Mouse (Mus musculus) kidney, adult 2 months (tissue): Measurements from ENCODE around the gene Rdm1. TPM values are rescaled to one million over a fixed set of nuclear protein-coding genes. Genes with fewer than 3 reads are reported as not detected.
"Not testable (repeated sequence)": the region's sequence is repeated elsewhere in the genome, so short reads cannot be mapped to it uniquely, and the experiment has no call there.

Experiments used
- DNase-seq: peaks from one replicate; pipeline ENCODE4 v3.0.0; 2021
- H3K27ac ChIP-seq: fragments of 200-500 bp; 2 replicates; pipeline ENCODE4 v1.5.1; 2012; ENCODE audit warnings: low read depth, low read length, control low read depth, inconsistent platforms; ENCODE audit not compliant: insufficient read depth
- H3K27me3 ChIP-seq: fragments of 200-500 bp; replicated peaks from 2 replicates; pipeline ENCODE4 v1.6.1; 2012; ENCODE audit warnings: mild to moderate bottlenecking, moderate library complexity, low read length, inconsistent platforms; ENCODE audit not compliant: control insufficient read depth, insufficient read depth
- H3K36me3 ChIP-seq: fragments of 200-500 bp; 2 replicates; pipeline ENCODE4 v1.6.1; 2012; ENCODE audit warnings: mild to moderate bottlenecking, moderate library complexity, low read length, inconsistent platforms; ENCODE audit not compliant: control insufficient read depth, insufficient read depth
- H3K4me1 ChIP-seq: fragments of 200-500 bp; 2 replicates; pipeline ENCODE4 v1.6.1; 2011; ENCODE audit warnings: low read length; ENCODE audit not compliant: control insufficient read depth, insufficient read depth
- H3K4me3 ChIP-seq: fragments of 200-500 bp; 2 replicates; pipeline ENCODE4 v1.5.1; 2011; ENCODE audit warnings: mild to moderate bottlenecking, low read depth, low read length, control low read depth; ENCODE audit not compliant: insufficient read depth
- CTCF ChIP-seq: fragments of 200-500 bp; conservative IDR thresholded peaks from 2 replicates; pipeline ENCODE4 v1.5.1; 2011; ENCODE audit warnings: low read depth, mild to moderate bottlenecking, control low read depth, low read length, moderate library complexity, mixed read lengths; ENCODE audit not compliant: insufficient read depth, insufficient read length
- POLR2A ChIP-seq: fragments of 200-500 bp; IDR thresholded peaks from one replicate; pipeline ENCODE4 v1.6.1; 2011; ENCODE audit warnings: low read depth, low read length, control low read depth
- WGBS: fragments of 180-500 bp; shearing (Covaris S2); methylation state at CpG from one replicate; pipeline ENCODE4 v1.1.7; 2018; 5-methylcytosine and 5-hydroxymethylcytosine counted together
- polyA plus RNA-seq: library from polyadenylated mRNA; depleted of rRNA; stranded (reverse); fragments of >200 nt; gene quantifications from 2 replicates; pipeline ENCODE4 v1.2.3, GENCODE M21; 2012

The Rdm1 gene
- polyA plus RNA-seq, 1 experiment, result 41.0 TPM

DNA sequence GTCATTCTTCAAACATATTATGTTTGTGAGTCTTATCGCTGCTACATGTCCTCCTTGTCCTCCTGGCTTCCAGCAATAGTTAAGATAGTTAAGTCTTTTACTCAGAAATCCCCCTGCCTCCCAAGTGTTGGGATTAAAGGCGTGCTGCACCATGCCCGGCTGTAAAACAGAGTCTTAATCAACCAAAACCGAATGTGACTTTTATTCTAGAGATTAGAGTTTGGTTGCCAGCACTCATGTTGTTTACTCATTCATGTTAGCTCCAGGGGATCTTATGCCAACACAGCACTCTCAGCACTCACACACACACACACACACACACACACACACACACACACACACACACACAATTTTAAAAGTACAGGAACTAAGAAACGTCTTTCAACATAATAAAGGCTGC, 15.9 kb downstream of the Rdm1 start:
- no peak overlapping the region for H3K4me3 ChIP-seq
- no peaks in the 10 kb centered on the region for H3K27me3 ChIP-seq
- DNase-seq, result no peak
- TF ChIP-seq POLR2A, result no peak
- TF ChIP-seq CTCF, result no peak
- 30% methylated on average over 5 of the region's 5 CpGs for WGBS
- no peaks in the 10 kb centered on the region for H3K36me3 ChIP-seq
- H3K27ac ChIP-seq, result no peak overlapping the region
- no peaks in the 10 kb centered on the region for H3K4me1 ChIP-seq

DNA sequence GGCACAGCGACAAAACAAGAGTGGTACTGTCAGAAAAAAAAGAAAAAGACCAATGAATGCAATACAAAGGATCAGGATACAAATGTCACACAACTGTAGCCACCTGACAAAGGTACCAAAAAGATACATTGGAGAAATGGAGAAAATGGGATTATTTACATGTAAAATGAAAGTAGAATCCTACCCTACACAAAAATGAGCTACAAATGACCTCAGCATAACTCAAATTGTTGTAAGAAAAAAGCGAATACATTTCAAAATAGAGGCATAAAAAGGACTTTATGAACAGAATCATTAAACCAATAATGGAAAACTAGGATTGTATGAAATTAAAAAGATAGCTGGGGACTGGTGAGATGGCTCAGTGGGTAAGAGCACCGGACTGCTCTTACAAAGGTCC, 17.6 kb downstream of the Rdm1 start:
- no peak for TF ChIP-seq CTCF
- TF ChIP-seq POLR2A, result no peak
- Histone ChIP-seq H3K27ac (no peak overlapping the region), H3K4me1 (no peaks in the 10 kb centered on the region), H3K27me3 (no peaks in the 10 kb centered on the region), H3K4me3 (no peak overlapping the region), H3K36me3 (no peaks in the 10 kb centered on the region)
- DNase-seq, result no peak
- 51% methylated on average over 3 of the region's 3 CpGs for WGBS

DNA sequence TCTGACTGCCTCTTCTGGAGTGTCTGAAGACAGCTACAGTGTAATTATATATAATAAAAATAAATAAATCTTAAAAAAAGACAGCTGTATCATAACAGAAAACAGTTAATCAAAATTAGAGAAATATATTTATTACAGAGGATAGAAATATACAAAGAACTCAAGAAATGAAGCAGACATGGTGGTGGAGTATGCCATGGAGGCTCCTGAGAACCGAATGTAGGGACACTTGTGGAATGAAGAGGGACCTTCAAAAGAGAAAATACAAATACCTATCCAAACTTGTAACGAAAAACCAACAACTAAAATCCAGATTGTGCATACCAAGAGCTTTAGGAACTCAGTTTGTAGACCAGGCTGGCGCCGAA, 18.0 kb downstream of the Rdm1 start:
- WGBS, result 2% methylated on average over 4 of the region's 4 CpGs
- not testable (repeated sequence) for H3K27ac ChIP-seq, H3K27me3 ChIP-seq, H3K36me3 ChIP-seq, DNase-seq, H3K4me3 ChIP-seq, H3K4me1 ChIP-seq

DNA sequence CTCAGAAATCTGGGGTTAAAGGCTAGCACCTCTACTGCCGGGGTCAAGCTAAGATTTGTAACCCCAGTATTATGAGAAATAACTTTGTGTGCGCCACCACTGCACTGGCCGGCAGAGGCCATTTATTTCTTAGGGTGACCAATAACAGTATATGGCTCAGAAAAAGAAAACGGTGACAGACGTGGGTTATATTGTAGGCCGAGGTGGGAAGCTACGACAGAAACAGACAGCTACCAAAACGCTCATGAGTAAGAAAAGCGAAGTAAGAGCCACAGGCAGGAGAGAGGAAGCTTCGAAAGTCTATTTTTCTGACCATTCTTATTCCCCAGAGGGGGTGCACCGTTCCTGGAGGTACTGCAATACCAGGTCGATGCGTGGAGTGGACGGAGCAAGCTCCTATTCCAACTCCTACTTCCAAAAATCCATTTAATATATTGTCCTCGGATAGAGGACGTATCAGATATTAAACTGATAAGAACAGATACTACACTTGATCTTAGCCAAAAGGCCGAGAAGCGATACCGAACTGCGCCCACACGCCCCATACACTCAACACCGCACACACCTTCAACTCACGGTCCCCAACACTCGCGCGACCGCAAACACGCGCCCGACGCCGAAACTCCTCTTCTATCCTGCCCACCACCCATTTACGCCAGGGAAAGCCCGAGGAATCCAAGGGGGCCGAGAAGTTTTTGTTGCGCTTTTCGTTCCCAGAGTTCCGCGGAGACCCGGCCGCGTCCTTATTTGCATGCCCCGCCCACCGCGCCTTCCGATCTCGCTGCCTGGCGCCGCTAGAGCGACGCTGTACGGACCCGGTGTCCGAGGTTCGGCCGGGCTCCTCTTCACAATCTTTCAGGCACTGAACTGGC, 18.7 kb downstream of the Rdm1 start:
- WGBS, result under 1% methylated on average over 44 of the region's 56 CpGs
- H3K4me1 ChIP-seq, H3K36me3 ChIP-seq, H3K27me3 ChIP-seq: not testable (repeated sequence)
- Histone ChIP-seq H3K4me3 (peak overlapping the region; percentile 35), H3K27ac (peak overlapping the region; percentile 96)
- peak; percentile 75 for DNase-seq

DNA sequence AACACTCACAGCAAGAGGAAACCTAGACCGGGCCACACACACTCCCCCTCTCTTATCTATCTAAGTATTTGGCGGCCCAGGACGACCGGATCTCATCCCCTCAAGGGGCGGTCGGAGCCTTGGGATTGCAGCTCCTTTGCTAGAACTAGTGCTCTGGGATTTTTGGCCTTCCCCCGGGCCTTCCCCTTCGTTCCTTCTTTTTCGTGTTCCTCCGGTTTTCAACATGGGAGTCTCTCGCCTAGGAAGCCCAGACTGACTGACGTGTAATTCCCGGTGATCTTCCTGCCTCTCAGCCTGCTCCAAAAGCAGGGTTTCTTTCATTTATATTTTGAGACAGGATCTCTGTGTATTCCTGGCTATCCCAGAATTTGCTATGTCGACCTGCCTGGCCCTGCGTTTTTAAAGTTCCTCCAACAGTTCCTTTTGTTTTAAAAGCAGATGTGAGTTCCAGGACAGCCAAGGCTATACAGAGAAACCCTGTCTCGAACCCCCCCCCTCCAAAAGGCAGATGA, 19.3 kb downstream of the Rdm1 start:
- Histone ChIP-seq H3K4me3 (peak overlapping the region; percentile 35), H3K27ac (peak overlapping the region; percentile 60; the same call in 1 of the 2 replicates)
- not testable (repeated sequence) for H3K36me3 ChIP-seq, H3K4me1 ChIP-seq, H3K27me3 ChIP-seq, DNase-seq
- WGBS, result 10% methylated on average over 16 of the region's 16 CpGs

DNA sequence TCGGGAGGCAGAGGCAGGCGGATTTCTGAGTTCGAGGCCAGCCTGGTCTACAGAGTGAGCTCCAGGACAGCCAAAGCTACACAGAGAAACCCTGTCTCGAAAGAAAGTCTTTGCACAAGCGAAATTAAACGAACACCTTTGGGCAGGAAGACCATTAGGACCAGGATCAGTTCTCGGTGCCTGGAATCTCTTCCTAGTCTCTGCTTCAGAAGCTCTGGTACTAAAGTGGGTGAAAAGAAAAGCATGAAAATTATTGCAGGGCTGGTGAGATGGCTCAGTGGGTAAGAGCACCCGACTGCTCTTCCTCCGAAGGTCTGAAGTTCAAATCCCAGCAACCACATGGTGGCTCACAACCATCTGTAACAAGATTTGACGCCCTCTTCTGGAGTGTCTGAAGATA, 20.1 kb downstream of the Rdm1 start:
- H3K4me1 ChIP-seq, DNase-seq, H3K36me3 ChIP-seq, H3K27me3 ChIP-seq, H3K27ac ChIP-seq, H3K4me3 ChIP-seq: not testable (repeated sequence)
- 94% methylated on average over 10 of the region's 10 CpGs for WGBS

DNA sequence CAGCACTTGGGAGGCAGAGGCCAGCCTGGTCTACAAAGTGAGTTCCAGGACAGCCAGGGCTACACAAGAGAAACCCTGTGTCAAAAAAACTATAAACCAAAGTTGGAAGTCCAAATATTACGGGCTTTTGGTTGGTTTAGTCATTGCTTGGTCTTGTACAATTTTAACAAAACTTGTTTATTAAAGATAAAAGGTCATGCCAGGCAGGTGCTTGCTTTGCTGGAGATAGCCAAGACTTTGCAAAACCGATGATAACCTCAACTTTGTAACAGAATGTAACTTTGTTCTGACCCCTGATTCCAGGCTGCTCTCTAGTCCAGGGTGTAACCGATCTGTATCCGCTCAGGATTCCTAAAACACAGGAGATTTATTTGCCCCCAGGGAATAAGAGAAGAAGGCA, 29.4 kb downstream of the Rdm1 start:
- 76% methylated on average over 4 of the region's 4 CpGs for WGBS
- DNase-seq, result no peak
- H3K27me3 ChIP-seq, result no peaks in the 10 kb centered on the region
- no peak for TF ChIP-seq POLR2A
- TF ChIP-seq CTCF, result no peak
- no peak overlapping the region for H3K27ac ChIP-seq
- H3K4me1 ChIP-seq, result peaks cover 3% of the 10 kb centered on the region; the same call in 1 of the 2 replicates
- H3K4me3 ChIP-seq, result no peak overlapping the region
- H3K36me3 ChIP-seq, result no peaks in the 10 kb centered on the region

DNA sequence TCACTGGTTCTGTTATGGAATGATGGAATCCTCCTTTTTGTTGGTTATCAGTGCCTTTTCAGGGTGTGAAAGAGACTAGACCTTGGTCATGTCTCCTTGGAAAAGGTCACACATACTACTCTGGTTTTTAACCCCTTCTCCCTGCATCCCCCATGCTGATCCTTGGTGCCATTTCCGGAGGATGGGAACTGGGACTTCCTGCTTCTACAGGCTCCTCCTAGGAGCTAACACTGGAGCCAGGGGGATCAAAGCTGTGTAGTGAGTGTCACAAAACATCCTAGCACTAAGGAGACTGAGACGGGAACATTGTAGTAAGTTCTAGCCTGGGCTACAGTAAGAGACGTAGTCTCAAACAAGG, 30.5 kb downstream of the Rdm1 start:
- no peaks in the 10 kb centered on the region for H3K36me3 ChIP-seq
- no peaks in the 10 kb centered on the region for H3K27me3 ChIP-seq
- WGBS, result 16% methylated on average over 3 of the region's 3 CpGs
- 0 out of 2 replicates have a peak overlapping the region, but pooled peaks have one; percentile 3 for H3K4me3 ChIP-seq
- H3K4me1 ChIP-seq, result peaks cover 3% of the 10 kb centered on the region; the same call in 1 of the 2 replicates
- peak overlapping the region; percentile 99 for H3K27ac ChIP-seq
- TF ChIP-seq CTCF (no peak), POLR2A (no peak)
- DNase-seq, result no peak
